Mouse (Mus musculus) inflammation-experienced regulatory T-cells, adult 6 months (primary cell): ENCODE results near the gene Cxcl12. TPM values are rescaled to one million over a fixed set of nuclear protein-coding genes. Genes with fewer than 3 reads are reported as not detected.

Source experiments
- ATAC-seq: one replicate; pipeline ENCODE4 v1.8.0; 2017
- polyA plus RNA-seq, 3 experiments: library from polyadenylated mRNA; unstranded; fragments of 100-300 nt; shearing (Covaris generic); gene quantifications; one replicate each; pipeline ENCODE4 v1.2.1; 2017

Cxcl12 gene
- not detected for polyA plus RNA-seq

- ATAC-seq, result no peak
Observed at GRCm38 (mm10) chr6:117168321-117169011, at the start of gene Cxcl12. Gene Cxcl12 (plus strand): TSS chr6:117168535.

GRCm38 (mm10) chr6:117122074-117122473 is 46.3 kb upstream of the Cxcl12 start:
- no peak for ATAC-seq

- no peak for ATAC-seq
Observed at GRCm38 (mm10) chr6:117126356-117126755, 42.0 kb upstream of the Cxcl12 start.

GRCm38 (mm10) chr6:117129443-117129842 is 38.9 kb upstream of the Cxcl12 start:
- no peak for ATAC-seq

GRCm38 (mm10) chr6:117130680-117131111 is 37.6 kb upstream of the Cxcl12 start:
- ATAC-seq, result no peak

- ATAC-seq, result no peak
Observed at GRCm38 (mm10) chr6:117134526-117134925, 33.8 kb upstream of the Cxcl12 start.

GRCm38 (mm10) chr6:117137735-117138134 is 30.6 kb upstream of the Cxcl12 start:
- no peak for ATAC-seq

GRCm38 (mm10) chr6:117140907-117141306 is 27.4 kb upstream of the Cxcl12 start:
- ATAC-seq, result no peak

- ATAC-seq, result no peak
Observed at GRCm38 (mm10) chr6:117146951-117147350, 21.4 kb upstream of the Cxcl12 start.

GRCm38 (mm10) chr6:117151484-117152149 is 16.7 kb upstream of the Cxcl12 start:
- ATAC-seq, result no peak

- ATAC-seq, result no peak
Observed at GRCm38 (mm10) chr6:117153046-117153445, 15.3 kb upstream of the Cxcl12 start.

GRCm38 (mm10) chr6:117156846-117157245 is 11.5 kb upstream of the Cxcl12 start:
- no peak for ATAC-seq

- ATAC-seq, result no peak
Observed at GRCm38 (mm10) chr6:117159710-117160690, 8.3 kb upstream of the Cxcl12 start.

- no peak for ATAC-seq
Observed at GRCm38 (mm10) chr6:117163486-117163885, 4.8 kb upstream of the Cxcl12 start.

GRCm38 (mm10) chr6:117166581-117167425 is 1.5 kb upstream of the Cxcl12 start:
- ATAC-seq, result no peak

- no peak for ATAC-seq
Observed at GRCm38 (mm10) chr6:117167426-117167730, 957 bp upstream of the Cxcl12 start.

- ATAC-seq, result no peak
Observed at GRCm38 (mm10) chr6:117169051-117169909, 945 bp downstream of the Cxcl12 start.

GRCm38 (mm10) chr6:117169910-117170747 is 1.8 kb downstream of the Cxcl12 start:
- ATAC-seq, result no peak

GRCm38 (mm10) chr6:117172358-117172757 is 4.0 kb downstream of the Cxcl12 start:
- ATAC-seq, result no peak

- ATAC-seq, result no peak
Observed at GRCm38 (mm10) chr6:117173876-117174275, 5.5 kb downstream of the Cxcl12 start.
